Mouse (Mus musculus) frontal cortex, postnatal 10 days (tissue): ENCODE measurements at regions not wholly inside any gene's neighbourhood (a gene's known extent, or its start where the extent isn't known, plus 50 kb on each side); places are given as distances from the start of the nearest gene placed in this dataset.
A peak's percentile ranks its signal among the peaks of the same experiment; 100 is the strongest.
"Not testable (repeated sequence)": the region's sequence is repeated elsewhere in the genome, so short reads cannot be mapped to it uniquely, and the experiment has no call there.

Experiments
- DNase-seq, 2 experiments: peaks; one replicate each; pipeline ENCODE4 v3.0.0; 2022; ENCODE audit warnings: low spot score in 2 of 2, mixed read lengths in 1 of 2

GRCm38 (mm10) chr11:45424066-45424465 is 427.8 kb upstream of the Clint1 start:
- not testable (repeated sequence) for DNase-seq

DNA sequence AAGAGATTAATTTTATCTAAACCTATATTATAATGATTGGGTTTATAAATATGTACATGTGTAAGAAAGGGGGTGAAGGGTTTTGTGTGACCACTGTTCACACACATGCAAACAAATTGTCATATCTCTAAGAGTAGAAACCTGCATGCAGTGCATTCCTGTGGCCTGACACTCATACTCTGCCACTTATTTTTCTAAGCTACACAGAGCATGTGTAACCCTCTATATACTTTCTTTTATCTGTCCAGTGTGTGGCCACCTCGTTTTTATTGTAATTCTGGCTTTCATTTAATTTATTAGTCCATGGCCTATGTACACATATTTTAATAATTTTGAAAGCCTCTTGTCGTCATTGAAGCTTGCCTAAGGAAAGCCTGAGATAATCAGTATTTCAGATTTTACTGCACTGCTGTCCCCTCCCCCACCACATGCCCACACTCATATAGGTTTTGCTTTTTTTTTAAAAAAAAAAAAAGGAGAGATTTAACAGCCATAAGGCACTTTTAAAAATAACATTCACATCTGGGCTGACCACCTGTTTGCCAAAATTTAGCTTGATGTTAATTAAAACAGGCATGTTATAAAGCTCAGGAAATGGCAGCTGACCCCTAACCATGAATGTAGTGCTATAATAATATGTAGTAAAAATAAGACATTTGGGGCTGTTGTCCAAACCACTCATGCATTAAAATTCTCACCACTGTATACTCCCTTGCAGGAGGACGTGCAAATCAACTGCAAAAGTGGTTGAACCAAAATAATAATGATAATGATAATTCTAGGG is 410.7 kb upstream of the Clint1 start:
- no peak for DNase-seq

DNA sequence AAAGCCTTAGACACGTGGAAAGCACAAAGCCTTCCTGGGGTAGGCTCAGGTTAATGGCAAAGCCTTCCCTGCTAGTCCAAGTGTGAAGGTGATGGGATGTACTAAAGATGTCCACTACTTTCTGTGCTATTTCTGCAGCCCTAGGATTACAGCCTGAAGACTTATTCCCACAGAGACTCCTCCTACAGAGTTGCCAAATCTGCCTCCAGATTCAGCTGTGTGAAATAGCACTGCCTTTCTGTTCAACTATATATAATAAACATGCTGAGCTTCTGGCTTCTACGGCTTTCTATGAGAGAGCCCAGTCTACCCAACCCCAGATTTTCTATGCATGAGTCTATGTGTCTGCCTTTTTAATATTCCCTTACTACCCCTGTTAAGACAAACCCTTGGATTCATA is 405.3 kb upstream of the Clint1 start:
- no peak for DNase-seq

DNA sequence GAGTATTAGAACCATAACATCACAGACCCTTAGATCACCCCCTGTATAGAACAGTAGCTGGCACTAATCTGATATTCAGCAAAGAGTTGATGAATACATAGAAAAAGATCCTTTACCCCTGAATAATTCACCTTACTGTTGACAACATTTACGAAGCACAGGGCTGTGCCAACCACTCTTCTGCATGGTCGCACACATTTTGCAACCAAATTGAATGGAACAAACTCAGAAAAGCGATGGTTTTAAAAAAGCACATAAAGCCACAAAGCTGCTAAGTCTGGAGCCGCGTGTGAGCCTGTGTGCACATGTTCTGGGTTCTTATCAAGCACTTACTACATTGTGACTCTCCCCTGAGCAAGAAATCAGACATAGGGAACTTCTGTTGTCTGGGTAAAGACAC is 397.6 kb upstream of the Clint1 start:
- no peak for DNase-seq

DNA sequence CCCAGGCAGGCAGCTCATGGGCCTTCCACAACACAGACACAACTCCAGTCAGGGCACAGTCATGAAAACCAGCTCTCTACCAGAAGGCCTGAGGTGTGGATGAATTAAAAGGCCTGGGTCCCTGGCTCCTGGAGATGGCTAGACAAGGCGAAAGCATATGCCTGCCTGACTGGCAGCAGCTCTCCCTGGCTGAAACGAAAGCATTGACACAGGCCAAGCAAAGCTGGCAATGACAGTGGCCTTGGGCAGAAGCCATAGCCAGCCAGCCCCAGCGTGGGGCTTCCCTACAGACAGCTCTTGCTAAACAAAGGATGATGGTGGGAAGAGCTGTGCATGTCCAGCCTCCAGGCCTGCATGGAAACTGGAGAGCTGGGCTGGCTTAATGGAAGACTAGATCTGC is 396.9 kb upstream of the Clint1 start:
- peak in 1 of 2 experiments; percentile 16 for DNase-seq

DNA sequence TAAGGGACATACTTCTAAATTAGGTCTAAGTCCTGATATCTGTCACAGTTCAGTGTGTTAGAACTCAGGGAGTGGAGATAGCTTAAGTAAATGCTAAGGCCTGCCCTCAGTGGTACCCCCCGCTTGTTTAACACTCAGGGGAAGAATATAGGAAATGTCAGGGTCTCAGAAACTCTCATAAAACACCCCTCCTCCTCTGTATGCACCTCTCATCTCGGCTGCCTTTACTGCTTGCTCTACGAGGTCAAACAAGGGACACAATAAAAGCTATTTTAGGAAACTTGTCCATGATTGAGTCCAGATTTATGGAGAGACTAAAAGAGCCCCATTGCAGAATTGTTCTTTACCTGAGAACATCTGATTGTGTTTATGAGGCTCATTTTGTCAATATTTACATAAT is 395.1 kb upstream of the Clint1 start:
- no peak for DNase-seq

DNA sequence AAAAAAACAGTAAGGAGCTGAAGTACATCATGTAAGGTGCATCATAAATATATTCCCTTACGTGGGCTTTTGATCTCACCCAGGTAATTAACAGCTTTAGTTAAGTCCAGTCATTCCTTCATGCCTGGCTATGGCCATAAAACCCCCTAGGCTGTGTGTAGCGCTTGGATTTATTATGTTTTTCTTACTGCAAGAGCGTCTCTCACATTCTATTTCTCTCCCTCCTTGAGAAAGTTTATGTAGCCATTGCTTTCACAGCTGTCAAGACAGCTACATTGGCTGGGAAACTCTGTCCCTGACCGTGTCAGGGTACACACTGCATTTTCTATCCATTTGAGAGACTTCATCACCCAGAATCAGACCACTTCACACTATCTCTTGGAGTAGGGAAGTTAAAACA is 394.3 kb upstream of the Clint1 start:
- no peak for DNase-seq

DNA sequence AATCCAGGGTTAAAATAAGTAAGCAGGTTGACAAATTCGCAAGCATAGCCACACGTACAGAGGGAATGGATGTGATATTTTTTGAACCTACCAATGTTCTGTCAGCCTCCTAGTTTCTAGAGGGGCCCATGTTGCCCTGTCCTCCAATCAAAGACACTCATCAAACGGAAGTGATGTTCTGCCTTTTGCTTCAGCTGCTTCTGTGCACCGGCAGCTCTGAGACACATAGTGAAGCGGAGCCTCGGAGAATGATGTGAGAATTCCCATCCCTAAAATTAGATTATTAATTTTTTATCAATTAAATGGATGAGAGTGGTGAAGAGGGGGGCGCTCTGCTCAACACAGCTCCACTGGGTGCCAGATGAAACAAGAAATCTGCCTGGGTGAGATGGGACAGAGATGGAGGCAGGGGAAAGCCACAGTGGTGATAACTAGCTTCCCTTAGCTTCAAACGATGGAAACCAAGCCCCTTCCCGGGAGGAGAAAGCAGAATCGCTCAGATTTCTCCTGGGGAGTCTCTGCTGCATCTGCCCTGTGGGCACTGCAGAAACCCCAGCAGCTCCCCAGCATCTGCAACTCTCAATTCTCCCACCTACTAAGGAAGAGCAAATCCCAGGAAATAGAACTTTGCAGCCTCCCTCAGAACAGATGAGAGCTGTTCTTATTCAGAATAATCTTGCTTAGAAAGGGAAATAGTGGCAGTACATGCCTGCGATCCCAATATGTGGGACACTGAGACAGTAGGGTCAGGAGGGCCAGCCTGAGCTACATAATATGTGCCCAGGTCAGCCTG is 391.7 kb upstream of the Clint1 start:
- no peak for DNase-seq

DNA sequence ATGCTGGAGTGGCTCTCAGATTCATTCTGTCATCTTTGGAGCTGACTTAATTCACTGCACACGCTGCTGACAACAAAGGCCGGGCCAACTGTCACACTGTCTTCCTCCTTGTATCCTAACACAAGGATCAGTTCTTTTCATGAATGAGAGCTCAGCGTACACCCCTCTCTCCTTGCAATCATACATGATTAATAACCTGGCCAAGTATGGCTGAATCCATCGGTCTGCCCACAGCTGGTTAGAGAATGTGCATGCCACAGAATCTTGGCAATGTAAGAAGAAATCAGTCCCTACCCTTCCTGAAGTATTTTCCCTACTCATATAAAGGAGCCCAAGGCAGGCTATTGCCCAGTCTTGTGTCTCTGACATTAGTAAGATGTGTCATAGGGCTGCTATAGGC is 387.4 kb upstream of the Clint1 start:
- DNase-seq = no peak

DNA sequence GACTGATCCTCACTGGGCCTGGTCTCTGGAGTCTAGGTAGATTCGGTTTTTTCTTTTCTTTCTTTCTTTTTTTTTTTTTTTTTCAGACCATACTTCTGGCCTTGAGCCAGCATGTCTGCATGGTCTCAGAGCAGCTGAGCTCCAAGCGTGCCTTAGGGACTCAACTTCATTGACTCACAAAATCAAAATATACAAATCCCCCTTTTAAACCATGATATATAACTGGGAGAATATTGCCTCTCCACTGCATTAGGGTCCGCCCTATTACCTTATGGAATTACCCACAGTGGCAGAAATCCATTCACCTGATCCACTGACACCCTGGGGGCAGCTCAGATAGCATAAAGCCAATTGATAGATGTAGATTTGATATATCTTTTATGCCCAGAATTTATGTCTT is 385.5 kb upstream of the Clint1 start:
- DNase-seq = no peak

- DNase-seq = no peak
These were observed 379.7 kb upstream of the Clint1 start for GRCm38 (mm10) chr11:45472171-45472570.

GRCm38 (mm10) chr11:45476917-45477316 is 374.9 kb upstream of the Clint1 start:
- no peak for DNase-seq

- DNase-seq = no peak
These were observed 365.9 kb upstream of the Clint1 start for GRCm38 (mm10) chr11:45485950-45486349.

GRCm38 (mm10) chr11:45491021-45491967 is 360.6 kb upstream of the Clint1 start:
- no peak for DNase-seq

DNA sequence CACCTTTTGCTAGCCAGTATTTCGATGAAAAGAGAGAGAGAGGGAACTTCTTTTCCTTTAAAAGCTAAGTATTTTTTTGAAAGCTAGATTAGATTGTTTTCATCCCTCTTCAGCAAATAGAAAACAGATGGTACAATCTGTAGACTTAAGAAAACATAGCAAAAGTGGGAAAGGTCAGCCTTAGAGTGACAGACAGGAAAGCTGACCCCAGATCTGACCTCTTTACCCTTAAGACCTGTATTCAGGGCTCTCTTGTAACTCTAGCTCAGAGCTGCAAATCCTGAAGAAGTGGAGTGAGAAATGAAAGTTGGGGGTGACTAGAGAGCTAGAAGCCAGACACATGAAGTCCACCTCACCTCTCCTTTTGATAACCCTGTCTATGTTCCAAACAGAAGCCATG is 356.6 kb upstream of the Clint1 start:
- DNase-seq = no peak

DNA sequence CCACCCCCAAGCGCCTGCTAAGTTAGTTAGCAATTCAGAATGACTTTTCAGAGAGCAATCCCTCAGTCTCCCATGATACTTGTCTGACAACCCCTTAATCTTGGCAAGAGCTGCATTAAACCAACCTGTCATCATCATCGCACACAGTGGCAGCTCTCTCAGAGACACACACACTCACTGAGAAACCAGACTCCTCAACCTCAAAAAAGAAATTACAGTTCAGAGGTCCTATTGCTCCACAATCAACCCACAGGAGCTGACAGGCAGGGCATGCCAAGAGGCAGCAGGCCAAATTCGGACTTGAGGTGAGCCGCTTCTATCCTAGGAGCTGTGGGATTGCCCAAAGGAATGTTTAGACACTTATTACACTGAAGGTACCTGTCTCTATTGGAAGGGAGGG is 343.3 kb upstream of the Clint1 start:
- no peak for DNase-seq

GRCm38 (mm10) chr11:45509278-45509677 is 342.6 kb upstream of the Clint1 start:
- no peak for DNase-seq

- DNase-seq = no peak
These were observed 337.2 kb upstream of the Clint1 start for GRCm38 (mm10) chr11:45514415-45515271.

GRCm38 (mm10) chr11:45524720-45525119 is 327.1 kb upstream of the Clint1 start:
- no peak for DNase-seq

DNA sequence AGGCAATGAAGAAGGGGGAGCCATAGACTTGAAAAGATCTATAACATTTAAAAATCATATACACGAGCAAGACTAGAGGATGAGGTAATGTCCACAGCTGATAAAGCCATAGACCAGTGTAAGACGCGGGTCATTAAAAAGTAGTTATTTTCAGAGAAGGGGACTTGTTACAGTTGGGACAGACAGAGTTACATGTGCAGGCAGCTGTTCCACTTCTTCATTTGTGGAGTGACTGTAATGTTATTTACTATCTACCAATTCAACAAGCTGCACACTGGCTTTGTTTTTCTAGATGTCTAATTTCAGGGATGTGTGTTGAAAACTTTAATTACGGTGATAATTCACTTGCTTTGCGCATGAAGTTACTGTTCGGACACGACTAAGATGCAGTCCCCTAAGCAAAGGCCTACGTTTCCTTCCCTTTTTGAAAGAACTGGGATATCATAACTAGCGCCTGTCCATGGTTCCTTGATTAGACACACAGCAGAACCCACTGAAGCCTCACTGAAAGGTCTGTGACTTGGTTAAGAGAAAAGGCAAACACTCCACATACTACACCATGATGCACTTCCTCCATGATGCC is 320.7 kb upstream of the Clint1 start:
- no peak for DNase-seq
